Mouse (Mus musculus): ENCODE data around the gene Ccdc162.

DNA sequence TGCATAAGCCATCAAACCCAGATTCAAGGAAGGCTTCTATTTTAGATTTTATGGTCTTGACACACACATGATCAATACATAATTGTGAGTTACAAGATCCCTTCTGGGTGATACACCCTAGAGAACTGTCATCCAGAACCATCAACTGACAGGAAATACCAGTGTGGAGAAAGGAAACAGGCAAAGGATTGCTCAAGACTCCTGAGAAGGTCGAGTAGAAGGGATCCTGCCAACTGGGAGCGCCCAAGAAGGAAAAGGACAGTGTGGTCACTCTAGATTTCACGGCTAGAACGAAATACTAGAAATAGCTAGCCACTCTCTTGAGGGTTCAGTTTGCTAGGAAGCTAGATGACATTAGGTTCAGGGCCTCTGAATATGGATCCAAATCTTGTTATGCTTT is 173.0 kb downstream of the Ccdc162 start:
- TF ChIP-seq CTCF (IDR thresholded peaks at IDR 0.05; ENCODE audit: low read depth) = no peak
- TF ChIP-seq EP300 (IDR thresholded peaks at IDR 0.05; ENCODE audit: low read depth) = no peak

All from heart, postnatal 0 days (tissue).